In genomic region chr9:82976936-82977335, GRCm38 (mm10) we compare ENCODE assay signal across 9 mouse cellular contexts. TPM values are rescaled to one million over a fixed set of nuclear protein-coding genes. Genes with fewer than 3 reads are reported as not detected.
DNase-seq lines count a peak whose midpoint lies in the region; ATAC-seq and TF ChIP-seq lines count a peak whose summit lies in the region.
"Had no signal": no experiment of that assay in that cellular context is flagged by ENCODE, and none has a peak within 500 bp of the region (broad histone marks: within the 10 kb centered on the region; RNA-seq: fewer than 3 reads in every experiment).

No protein-coding gene starts in this region.

- peak overlapping the region; percentile 70 for H3K4me2 ChIP-seq in embryonic facial prominence, embryonic 13.5 days
- peak overlapping the region; percentile 38; the same call in 1 of the 2 replicates for H3K4me2 ChIP-seq in hindbrain, embryonic 11.5 days (replicated peaks; ENCODE audit: low read depth, low read length)
- H3K4me2 ChIP-seq in limb, embryonic 14.5 days (replicated peaks; ENCODE audit: low read depth, low read length, severe bottlenecking): peak overlapping the region; percentile 67

- peak overlapping the region; percentile 91 for H3K4me3 ChIP-seq in layer of hippocampus, adult 2 months
- 0 out of 2 replicates have a peak overlapping the region, but pooled peaks have one; percentile 92 for H3K4me3 ChIP-seq in embryonic facial prominence, embryonic 13.5 days
- H3K4me3 ChIP-seq in hindbrain, embryonic 11.5 days (ENCODE audit: low read depth, low read length): no peak overlapping the region
- H3K4me3 ChIP-seq in limb, embryonic 14.5 days (replicated peaks; ENCODE audit: low read length): peak overlapping the region; percentile 95

- H3K4me1 ChIP-seq in embryonic facial prominence, embryonic 13.5 days: peaks cover 6% of the 10 kb centered on the region; the same call in 1 of the 2 replicates
- no peaks in the 10 kb centered on the region for H3K4me1 ChIP-seq in hindbrain, embryonic 11.5 days (replicated peaks; ENCODE audit: control insufficient read depth, insufficient read depth, low read length)
- H3K4me1 ChIP-seq in limb, embryonic 14.5 days (ENCODE audit: control insufficient read depth, insufficient read depth, low read length): peaks cover 3% of the 10 kb centered on the region

- TF ChIP-seq POLR2A in limb, embryonic 14.5 days (IDR thresholded peaks at IDR 0.05; ENCODE audit: borderline replicate concordance, extremely low read depth, insufficient read depth, insufficient read length): no peak

- no peaks in the 10 kb centered on the region for H3K9me3 ChIP-seq in embryonic facial prominence, embryonic 13.5 days
- H3K9me3 ChIP-seq in hindbrain, embryonic 11.5 days (ENCODE audit: control insufficient read depth, low read length): no peaks in the 10 kb centered on the region
- no peaks in the 10 kb centered on the region for H3K9me3 ChIP-seq in limb, embryonic 14.5 days (ENCODE audit: control insufficient read depth, low read length)

- ATAC-seq in embryonic facial prominence, embryonic 13.5 days (ENCODE audit: insufficient number of reproducible peaks, insufficient read depth, low FRiP score, low TSS enrichment, low read depth): no peak
- ATAC-seq in hindbrain, embryonic 11.5 days (ENCODE audit: low FRiP score): no peak
- no peak for ATAC-seq in limb, embryonic 14.5 days (ENCODE audit: low FRiP score, low read depth)
- ATAC-seq: Patski had no signal

- no peaks in the 10 kb centered on the region for H3K27me3 ChIP-seq in embryonic facial prominence, embryonic 13.5 days
- H3K27me3 ChIP-seq in hindbrain, embryonic 11.5 days (ENCODE audit: control insufficient read depth, insufficient read depth, low read length): no peaks in the 10 kb centered on the region
- H3K27me3 ChIP-seq in limb, embryonic 14.5 days (ENCODE audit: control insufficient read depth, insufficient read depth, low read length): no peaks in the 10 kb centered on the region
- H3K27me3 ChIP-seq: Patski had no signal

- no peak for TF ChIP-seq CTCF in layer of hippocampus, adult 2 months (conservative IDR thresholded peaks at IDR 0.05)

- 10% methylated on average over 5 of the region's 5 CpGs for WGBS in embryonic facial prominence, embryonic 13.5 days
- 11% methylated on average over 5 of the region's 5 CpGs for WGBS in hindbrain, embryonic 11.5 days
- 5% methylated on average over 5 of the region's 5 CpGs for WGBS in limb, embryonic 14.5 days

- peak in 1 of 2 experiments; percentile 17 for DNase-seq in layer of hippocampus, adult 2 months (ENCODE audit: low spot score in 2 of 2)
- DNase-seq in layer of hippocampus, adult 9-11 months: no peak
- DNase-seq in adipocyte (ENCODE audit: low spot score): peak; percentile 29
- peak; percentile 48 for DNase-seq in hindbrain, embryonic 11.5 days (ENCODE audit: low spot score)
- peak; percentile 26 for DNase-seq in limb, embryonic 14.5 days (ENCODE audit: low spot score)
- DNase-seq in right cerebral cortex, postnatal 25 days: peak; percentile 8
- no peak for DNase-seq in B cell, adult 2 months

- no peaks in the 10 kb centered on the region for H3K36me3 ChIP-seq in embryonic facial prominence, embryonic 13.5 days
- H3K36me3 ChIP-seq in hindbrain, embryonic 11.5 days (ENCODE audit: control insufficient read depth, insufficient read depth, low read length): no peaks in the 10 kb centered on the region
- H3K36me3 ChIP-seq in limb, embryonic 14.5 days (ENCODE audit: control insufficient read depth, insufficient read depth, low read length): no peaks in the 10 kb centered on the region

- peak overlapping the region; percentile 100 for H3K27ac ChIP-seq in layer of hippocampus, adult 2 months
- no peak overlapping the region for H3K27ac ChIP-seq in embryonic facial prominence, embryonic 13.5 days
- H3K27ac ChIP-seq in hindbrain, embryonic 11.5 days (ENCODE audit: low read depth, low read length): no peak overlapping the region
- no peak overlapping the region for H3K27ac ChIP-seq in limb, embryonic 14.5 days (replicated peaks; ENCODE audit: low read depth, low read length)

- no peak overlapping the region for H3K9ac ChIP-seq in embryonic facial prominence, embryonic 13.5 days
- H3K9ac ChIP-seq in hindbrain, embryonic 11.5 days (ENCODE audit: low read depth, low read length): no peak overlapping the region
- H3K9ac ChIP-seq in limb, embryonic 14.5 days (ENCODE audit: low read depth, low read length, severe bottlenecking): 0 out of 2 replicates have a peak overlapping the region, but pooled peaks have one; percentile 26

RNA-seq across cellular contexts. Expression of gene Phip, which starts 1.6 kb away (rescaled TPM):
- 10 to 100 TPM; 72.4 to 82.1 TPM for total RNA-seq in layer of hippocampus, adult 2 months (2021)
- polyA plus RNA-seq in embryonic facial prominence, embryonic 13.5 days (2015; fragmentation: Nextera tagmentation; extraction: Ambion mirVana): 116 and 118 TPM in 2 replicates
- 141 TPM in 2 replicates for polyA plus RNA-seq in hindbrain, embryonic 11.5 days (2014; fragmentation: Nextera tagmentation; extraction: Ambion mirVana)
- 16.3 and 16.9 TPM in 2 replicates for polyA plus RNA-seq in limb, embryonic 14.5 days (2012; rRNA removed)
- 84.1 and 94.7 TPM in 2 replicates for polyA plus RNA-seq in limb, embryonic 14.5 days (2014; fragmentation: Nextera tagmentation; extraction: Ambion mirVana)

Comparison
In these comparisons a context has a peak if more than half of its experiments do, and no peak if none do; other contexts are left out.
1. DNase-seq: peak in adipocyte (single experiment), hindbrain, embryonic 11.5 days (single experiment), limb, embryonic 14.5 days (single experiment) and right cerebral cortex, postnatal 25 days (single experiment); none in layer of hippocampus, adult 9-11 months (single experiment) and B cell, adult 2 months (0 of 2).
2. Peak in every context shown above with its lines, with median percentiles within 50 percentile points of each other: H3K4me2 ChIP-seq.